Mouse (Mus musculus) stomach, adult 2 months (tissue): ENCODE results near the gene Olfr495. TPM values are rescaled to one million over a fixed set of nuclear protein-coding genes. Genes with fewer than 3 reads are reported as not detected.

Source experiments
- polyA plus RNA-seq: library from polyadenylated mRNA; depleted of rRNA; stranded (reverse); fragments of >200 nt; gene quantifications from 2 replicates; pipeline ENCODE4 v1.2.3, GENCODE M21; 2012; rRNA removed

Olfr495 gene
- polyA plus RNA-seq: not detected in 2 replicates

GRCm38 (mm10) chr7:108392867-108393266 is at the start of gene Olfr495:
Olfr495 (plus strand) TSS chr7:108393167.

GRCm38 (mm10) chr7:108346879-108347278 is 46.1 kb upstream of the Olfr495 start, which contains the start of gene Olfr493:
Olfr493 (minus strand) TSS chr7:108346979.

GRCm38 (mm10) chr7:108365035-108365434 is 27.9 kb upstream of the Olfr495 start, which contains the start of gene Olfr494:
Olfr494 (plus strand) TSS chr7:108365335.

GRCm38 (mm10) chr7:108420121-108420520 is 27.2 kb downstream of the Olfr495 start, which contains the start of gene Olfr497:
Olfr497 (plus strand) TSS chr7:108420421.

Other genes starting within 250 kb of the Olfr495 start
- not detected in 2 replicates for gene Olfr485, start 233.3 kb upstream of the Olfr495 start, polyA plus RNA-seq
- not detected in 2 replicates for gene Olfr486, start 220.4 kb upstream of the Olfr495 start, polyA plus RNA-seq
- not detected in 2 replicates for gene Olfr487, start 178.5 kb upstream of the Olfr495 start, polyA plus RNA-seq
- not detected in 2 replicates for gene Olfr488, start 134.8 kb upstream of the Olfr495 start, polyA plus RNA-seq
- not detected in 2 replicates for gene Olfr490, start 104.2 kb upstream of the Olfr495 start, polyA plus RNA-seq
- gene Olfr491, start 79.7 kb upstream of the Olfr495 start, polyA plus RNA-seq: not detected in 2 replicates
- gene Olfr492, start 69.5 kb upstream of the Olfr495 start, polyA plus RNA-seq: not detected in 2 replicates
- gene Olfr493, start 46.2 kb upstream of the Olfr495 start, polyA plus RNA-seq: not detected in 2 replicates
- gene Olfr494, start 27.8 kb upstream of the Olfr495 start, polyA plus RNA-seq: not detected in 2 replicates
- gene Olfr497, start 27.3 kb downstream of the Olfr495 start, polyA plus RNA-seq: not detected in 2 replicates
- not detected in 2 replicates for gene Olfr498, start 72.2 kb downstream of the Olfr495 start, polyA plus RNA-seq
- gene Olfr502, start 131.9 kb downstream of the Olfr495 start, polyA plus RNA-seq: not detected in 2 replicates
- gene Olfr503, start 151.4 kb downstream of the Olfr495 start, polyA plus RNA-seq: not detected in 2 replicates
- not detected in 2 replicates for gene Olfr504, start 172.6 kb downstream of the Olfr495 start, polyA plus RNA-seq
- not detected in 2 replicates for gene Olfr506, start 217.6 kb downstream of the Olfr495 start, polyA plus RNA-seq
- not detected in 2 replicates for gene Olfr507, start 228.6 kb downstream of the Olfr495 start, polyA plus RNA-seq
- gene Olfr508, start 236.8 kb downstream of the Olfr495 start, polyA plus RNA-seq: not detected in 2 replicates